Mouse (Mus musculus) lung, adult 2 months (tissue): ENCODE measurements around the gene Zfp113. TPM values are rescaled to one million over a fixed set of nuclear protein-coding genes. Genes with fewer than 3 reads are reported as not detected.
"Not testable (repeated sequence)": the region's sequence is repeated elsewhere in the genome, so short reads cannot be mapped to it uniquely, and the experiment has no call there.

Source experiments
- DNase-seq: peaks from one replicate; pipeline ENCODE4 v3.0.0; 2022
- H3K4me1 ChIP-seq: fragments of 200-500 bp; 2 replicates; pipeline ENCODE4 v1.6.1; 2011; ENCODE audit warnings: low read length; ENCODE audit not compliant: control insufficient read depth, insufficient read depth
- H3K4me3 ChIP-seq: fragments of 200-500 bp; replicated peaks from 2 replicates; pipeline ENCODE3; 2011; ENCODE audit warnings: low read depth, mild to moderate bottlenecking, control low read depth, low read length; ENCODE audit errors: extremely low read depth
- CTCF ChIP-seq: fragments of 200-500 bp; IDR thresholded peaks from 2 replicates; pipeline ENCODE4 v1.5.1; 2011; ENCODE audit warnings: mild to moderate bottlenecking, low read length, control low read depth; ENCODE audit not compliant: insufficient read depth
- POLR2A ChIP-seq: fragments of 200-500 bp; IDR thresholded peaks from 2 replicates; pipeline ENCODE4 v1.6.1; 2011; ENCODE audit warnings: low read depth, mild to moderate bottlenecking, control low read depth, low read length, borderline replicate concordance; ENCODE audit errors: extremely low read depth
- WGBS: fragments of 180-500 bp; shearing (Covaris S2); methylation state at CpG from one replicate; pipeline ENCODE4 v1.1.7; 2018; 5-methylcytosine and 5-hydroxymethylcytosine counted together
- polyA plus RNA-seq: library from polyadenylated mRNA; depleted of rRNA; stranded (reverse); fragments of >200 nt; gene quantifications from 2 replicates; pipeline ENCODE4 v1.2.3, GENCODE M21; 2012

Gene Zfp113
- polyA plus RNA-seq, 1 experiment, result 2.7 TPM

- no peak for TF ChIP-seq POLR2A
- TF ChIP-seq CTCF, result no peak
- WGBS, result 56% methylated on average over 3 of the region's 3 CpGs
- H3K4me3 ChIP-seq, result no peak overlapping the region
- 0 out of 2 replicates have a peak, but pooled peaks cover 2% of the 10 kb centered on the region for H3K4me1 ChIP-seq
- no peak for DNase-seq
Measured at GRCm38 (mm10) chr5:138154390-138154789, 1.2 kb downstream of the Zfp113 start.

DNA sequence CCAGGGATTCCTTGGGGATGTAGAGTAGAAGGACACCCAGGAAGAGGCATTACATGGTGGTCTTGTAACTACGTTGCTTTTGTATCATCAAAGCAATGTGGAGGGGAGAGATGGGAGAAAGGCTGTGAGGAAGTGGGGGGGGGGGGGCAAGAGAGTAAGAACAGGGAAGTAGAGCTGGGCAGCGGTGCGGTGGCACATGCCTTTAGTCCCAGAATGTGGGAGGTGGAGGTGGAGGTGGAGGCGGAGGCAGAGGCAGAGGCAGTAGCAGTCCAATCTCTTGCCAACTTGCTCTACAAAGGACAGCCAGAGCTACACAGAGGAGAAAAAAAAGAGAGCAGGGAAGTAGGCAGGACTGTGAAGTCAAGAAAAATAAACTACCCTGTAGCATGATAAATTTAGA, 17.0 kb downstream of the Zfp113 start:
- DNase-seq, result no peak
- WGBS, result 58% methylated on average over 4 of the region's 4 CpGs
- TF ChIP-seq CTCF (no peak), POLR2A (no peak)
- no peak overlapping the region for H3K4me3 ChIP-seq
- H3K4me1 ChIP-seq, result no peaks in the 10 kb centered on the region

- Histone ChIP-seq H3K4me1 (no peaks in the 10 kb centered on the region), H3K4me3 (no peak overlapping the region)
- DNase-seq, result no peak
- TF ChIP-seq POLR2A (no peak), CTCF (peak; percentile 52; the same call in 1 of the 2 replicates)
- 53% methylated on average over 8 of the region's 8 CpGs for WGBS
Measured at GRCm38 (mm10) chr5:138137935-138138549, 17.5 kb downstream of the Zfp113 start.

GRCm38 (mm10) chr5:138137257-138137656, 18.3 kb downstream of the Zfp113 start:
- no peak overlapping the region for H3K4me3 ChIP-seq
- WGBS, result 27% methylated on average over 4 of the region's 4 CpGs
- DNase-seq, result no peak
- TF ChIP-seq CTCF, result no peak
- TF ChIP-seq POLR2A, result no peak
- no peaks in the 10 kb centered on the region for H3K4me1 ChIP-seq

DNA sequence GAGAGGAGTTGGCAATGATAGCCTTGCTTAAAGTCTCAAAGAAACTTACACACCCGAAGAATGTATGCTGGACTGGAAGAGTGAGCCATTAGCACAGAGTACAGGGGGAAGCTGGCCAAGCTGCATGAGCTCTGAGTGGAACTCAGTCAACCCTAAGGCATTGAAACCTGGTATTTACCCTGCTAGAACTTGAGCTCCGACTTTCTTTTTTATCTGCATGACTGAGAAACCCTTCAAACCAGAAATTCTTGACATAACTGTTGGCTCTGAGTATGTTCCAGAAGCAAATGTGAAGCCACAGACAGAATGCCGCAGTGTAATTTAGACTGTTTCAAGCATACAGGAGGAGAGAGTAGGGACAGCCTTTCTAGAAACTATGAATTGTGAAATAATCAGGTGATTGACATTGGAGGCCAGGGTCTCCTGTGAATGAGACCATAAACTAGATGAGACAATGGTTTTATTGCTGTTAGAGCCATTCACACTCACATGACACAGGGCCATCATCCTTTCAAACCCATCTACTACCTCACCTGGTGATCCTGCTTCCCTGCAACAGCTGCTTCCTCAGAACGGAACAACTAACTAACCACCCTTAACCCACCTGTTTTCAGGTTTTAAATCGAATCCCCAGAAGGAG, 23.0 kb downstream of the Zfp113 start:
- whole genome bisulfite sequencing, result 82% methylated on average over 5 of the region's 5 CpGs
- Histone ChIP-seq H3K4me3 (no peak overlapping the region), H3K4me1 (no peaks in the 10 kb centered on the region)
- no peak for DNase-seq
- TF ChIP-seq CTCF, result no peak
- TF ChIP-seq POLR2A, result no peak

DNA sequence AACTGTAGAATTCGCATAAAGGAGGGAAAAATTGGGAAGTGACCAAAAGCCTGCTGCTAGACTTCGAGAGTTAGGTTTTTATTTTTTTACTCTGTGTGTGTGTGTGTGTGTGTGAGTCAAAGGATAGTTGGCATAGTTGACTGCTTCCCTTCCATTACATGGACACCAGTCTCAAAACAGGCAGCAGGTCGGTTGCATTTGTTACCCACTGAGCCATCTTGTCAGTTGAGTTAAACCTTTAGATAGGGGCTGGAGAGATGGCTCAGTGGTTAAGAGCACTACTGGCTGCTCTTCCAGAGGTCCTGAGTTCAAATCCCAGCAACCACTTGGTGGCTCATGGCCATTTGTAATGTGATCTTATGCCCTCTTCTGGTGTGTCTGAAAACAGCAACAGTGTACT, 37.5 kb downstream of the Zfp113 start:
- Histone ChIP-seq H3K4me1 (peaks cover 12% of the 10 kb centered on the region), H3K4me3 (no peak overlapping the region)
- WGBS, result 39% methylated on average over 3 of the region's 3 CpGs
- TF ChIP-seq POLR2A, result no peak
- no peak for TF ChIP-seq CTCF
- DNase-seq, result no peak

DNA sequence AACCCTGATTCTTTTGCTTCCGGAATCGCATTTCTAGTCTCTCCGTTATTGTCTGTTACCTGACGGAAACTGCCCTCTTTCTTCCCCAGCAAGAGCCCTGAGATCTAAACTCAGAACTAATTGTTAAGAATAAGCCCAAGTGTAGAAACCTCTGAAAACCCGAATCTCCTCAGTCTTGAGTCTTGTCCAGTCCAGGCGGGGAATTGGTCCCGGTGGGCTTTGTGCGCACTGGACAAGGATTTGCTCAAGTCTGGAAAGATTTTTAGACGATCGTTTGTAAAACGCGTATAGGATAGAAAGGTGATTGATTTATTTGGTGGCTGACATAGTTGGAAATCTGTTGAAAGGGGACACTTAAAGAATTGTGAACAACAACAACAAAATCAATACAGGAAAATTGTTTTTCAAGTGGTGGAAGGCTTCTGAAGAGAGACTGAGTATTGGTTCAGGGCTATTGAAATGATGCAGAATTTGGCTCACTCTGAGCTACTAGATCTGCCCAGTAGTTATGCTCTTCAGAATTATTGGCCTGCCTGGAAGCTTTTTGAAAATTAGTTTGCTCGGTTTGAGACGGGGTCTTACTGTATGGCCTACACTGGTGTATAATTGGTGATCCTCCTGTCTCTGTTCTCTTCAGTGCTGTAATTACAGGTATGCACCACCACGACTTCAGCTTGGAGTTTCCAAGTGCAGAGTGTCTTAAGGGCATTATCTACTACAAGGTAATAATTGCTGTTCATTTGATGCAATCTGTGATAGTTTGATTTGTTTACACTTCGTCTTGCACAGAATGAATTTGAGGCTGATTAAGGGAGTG, 38.1 kb downstream of the Zfp113 start:
- peak; percentile 9 for DNase-seq
- H3K4me3 ChIP-seq, result peak overlapping the region; percentile 98
- TF ChIP-seq POLR2A, result no peak
- peaks cover 12% of the 10 kb centered on the region for H3K4me1 ChIP-seq
- 2% methylated on average over 16 of the region's 16 CpGs for WGBS

DNA sequence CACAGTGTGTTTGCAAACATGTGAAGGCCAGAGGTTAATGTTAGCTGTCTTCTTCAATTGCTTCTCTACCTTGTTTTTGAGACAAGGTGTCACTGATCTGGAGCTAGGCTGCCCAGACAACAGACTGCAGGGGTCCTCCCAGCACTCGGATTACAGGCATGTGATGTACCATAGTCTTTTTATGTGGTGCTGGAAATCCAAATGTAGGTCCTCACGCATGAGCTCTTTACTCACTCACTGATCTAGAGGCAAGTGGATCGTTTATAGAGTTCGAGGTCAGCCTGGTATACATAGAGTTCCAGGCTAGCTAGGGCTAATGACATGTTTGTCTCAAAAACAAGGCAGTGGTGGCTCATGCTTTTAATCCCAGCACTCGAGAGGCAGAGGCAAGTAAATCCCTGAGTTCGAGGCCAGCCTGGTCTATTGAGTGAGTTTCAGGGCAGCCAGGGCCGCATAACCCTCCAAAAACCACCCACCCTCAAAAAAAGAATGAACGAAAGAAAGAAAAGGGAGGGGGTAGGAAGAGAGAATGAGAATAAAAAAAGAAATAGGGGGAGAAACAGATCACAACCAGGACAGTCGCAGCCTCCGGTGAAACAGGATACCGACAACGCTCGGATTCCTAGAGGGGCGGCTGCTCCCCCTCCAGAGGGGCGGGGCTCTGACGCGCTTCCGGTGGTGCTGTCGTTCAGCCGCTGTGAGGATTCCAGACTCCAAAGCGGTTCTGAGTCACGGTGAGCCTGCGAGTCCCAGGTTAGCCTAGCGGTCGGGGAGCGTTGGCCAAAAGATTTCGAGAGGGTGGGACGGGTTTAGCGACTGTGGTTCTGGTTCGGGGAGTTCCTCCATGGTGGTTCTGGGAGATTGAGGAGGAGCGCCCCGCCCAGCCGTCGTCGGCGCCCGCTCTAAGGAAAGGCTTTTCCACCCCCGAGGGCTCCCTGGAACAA, 39.0 kb downstream of the Zfp113 start, which contains the start of gene Zscan21:
Zscan21 (plus strand) TSS at position 649 of the 944 bp plus-strand sequence.
- DNase-seq, result peak; percentile 93
- 6% methylated on average over 38 of the region's 38 CpGs for WGBS
- H3K4me3 ChIP-seq, result peak within 1 kb of the TSS; percentile 98
- peak; percentile 89 for TF ChIP-seq POLR2A
- no peak for TF ChIP-seq CTCF
- peaks cover 12% of the 10 kb centered on the region for H3K4me1 ChIP-seq

GRCm38 (mm10) chr5:138109847-138110396, 45.6 kb downstream of the Zfp113 start:
- H3K4me3 ChIP-seq, H3K4me1 ChIP-seq, DNase-seq: not testable (repeated sequence)
- 50% methylated on average over 4 of the region's 4 CpGs for WGBS

GRCm38 (mm10) chr5:138107130-138107529, 48.4 kb downstream of the Zfp113 start:
- DNase-seq, result no peak
- no peak overlapping the region for H3K4me3 ChIP-seq
- no peaks in the 10 kb centered on the region for H3K4me1 ChIP-seq
- TF ChIP-seq CTCF, result no peak
- TF ChIP-seq POLR2A, result no peak
- 47% methylated on average over 3 of the region's 3 CpGs for WGBS
